Mouse (Mus musculus) small intestine, adult 2 months (tissue): ENCODE results near the gene Il34. TPM values are rescaled to one million over a fixed set of nuclear protein-coding genes. Genes with fewer than 3 reads are reported as not detected.
A peak's percentile ranks its signal among the peaks of the same experiment; 100 is the strongest.

Source experiments
- H3K27ac ChIP-seq: fragments of 200-500 bp; 2 replicates; pipeline ENCODE4 v1.5.1; 2012; ENCODE audit warnings: low read depth, low read length, control low read depth, inconsistent platforms; ENCODE audit not compliant: insufficient read depth
- H3K27me3 ChIP-seq: fragments of 200-500 bp; 2 replicates; pipeline ENCODE4 v1.6.1; 2012; ENCODE audit warnings: mild to moderate bottlenecking, moderate library complexity, low read length, inconsistent platforms; ENCODE audit not compliant: control insufficient read depth, insufficient read depth
- H3K36me3 ChIP-seq: fragments of 200-500 bp; 2 replicates; pipeline ENCODE4 v1.6.1; 2012; ENCODE audit warnings: mild to moderate bottlenecking, low read length, control low read depth, inconsistent platforms; ENCODE audit not compliant: control insufficient read depth, insufficient read depth
- H3K4me1 ChIP-seq: fragments of 200-500 bp; 2 replicates; pipeline ENCODE4 v1.6.1; 2012; ENCODE audit warnings: low read length, inconsistent platforms, mixed read lengths; ENCODE audit not compliant: control insufficient read depth, insufficient read depth, insufficient read length
- H3K4me3 ChIP-seq: fragments of 200-500 bp; 2 replicates; pipeline ENCODE4 v1.5.1; 2012; ENCODE audit warnings: low read depth, mild to moderate bottlenecking, control low read depth, inconsistent platforms, low read length, moderate library complexity
- CTCF ChIP-seq: fragments of 200-500 bp; IDR thresholded peaks from 2 replicates; pipeline ENCODE4 v1.5.1; 2012; ENCODE audit warnings: low read depth, mild to moderate bottlenecking, control low read depth, inconsistent platforms, low read length, moderate library complexity, mixed read lengths; ENCODE audit not compliant: insufficient replicate concordance, insufficient read length; ENCODE audit errors: extremely low read depth
- POLR2A ChIP-seq: fragments of 200-500 bp; IDR thresholded peaks from 2 replicates; pipeline ENCODE4 v1.6.1; 2012; ENCODE audit warnings: low read depth, mild to moderate bottlenecking, control low read depth, inconsistent platforms, low read length, moderate library complexity
- WGBS: fragments of 180-500 bp; shearing (Covaris S2); methylation state at CpG from one replicate; pipeline ENCODE4 v1.1.7; 2018; 5-methylcytosine and 5-hydroxymethylcytosine counted together
- polyA plus RNA-seq: library from polyadenylated mRNA; depleted of rRNA; stranded (reverse); fragments of >200 nt; gene quantifications from 2 replicates; pipeline ENCODE4 v1.2.3, GENCODE M21; 2012

Il34 gene
- polyA plus RNA-seq, 1 experiment = 16.7 TPM

DNA sequence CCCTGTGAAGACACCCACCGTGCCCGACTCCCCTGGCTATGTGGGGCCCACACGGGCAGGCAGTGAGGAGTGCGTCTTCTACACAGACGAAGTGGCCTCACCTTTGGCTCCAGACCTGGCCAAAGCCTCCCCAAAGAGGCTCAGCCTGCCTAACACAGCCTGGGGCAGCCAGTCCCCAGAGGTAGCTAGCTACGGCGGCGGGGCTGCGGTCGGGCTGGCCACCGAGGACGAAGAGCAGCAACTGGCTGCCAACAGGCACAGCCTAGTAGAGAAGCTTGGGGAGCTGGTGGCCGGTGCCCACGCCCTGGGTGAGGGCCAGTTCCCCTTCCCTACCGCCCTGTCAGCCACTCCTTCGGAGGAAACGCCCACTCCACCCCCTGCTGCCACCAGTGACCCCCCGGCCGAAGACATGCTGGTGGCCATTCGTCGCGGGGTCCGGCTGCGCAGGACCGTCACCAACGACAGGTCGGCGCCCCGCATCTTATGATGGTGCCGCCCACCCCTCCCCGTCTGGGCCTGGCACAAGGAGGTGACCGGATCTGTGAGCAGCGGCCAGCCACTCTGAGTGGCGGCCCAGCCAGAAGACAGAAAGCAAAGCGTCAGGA, 67.0 kb downstream of the Il34 start:
- no peak overlapping the region for H3K27ac ChIP-seq
- TF ChIP-seq CTCF (no peak), POLR2A (no peak)
- no peak overlapping the region for H3K4me3 ChIP-seq
- H3K4me1 ChIP-seq = no peaks in the 10 kb centered on the region
- 92% methylated on average over 35 of the region's 35 CpGs for WGBS
- H3K27me3 ChIP-seq = no peaks in the 10 kb centered on the region
- no peaks in the 10 kb centered on the region; the same call in 1 of the 2 replicates for H3K36me3 ChIP-seq

DNA sequence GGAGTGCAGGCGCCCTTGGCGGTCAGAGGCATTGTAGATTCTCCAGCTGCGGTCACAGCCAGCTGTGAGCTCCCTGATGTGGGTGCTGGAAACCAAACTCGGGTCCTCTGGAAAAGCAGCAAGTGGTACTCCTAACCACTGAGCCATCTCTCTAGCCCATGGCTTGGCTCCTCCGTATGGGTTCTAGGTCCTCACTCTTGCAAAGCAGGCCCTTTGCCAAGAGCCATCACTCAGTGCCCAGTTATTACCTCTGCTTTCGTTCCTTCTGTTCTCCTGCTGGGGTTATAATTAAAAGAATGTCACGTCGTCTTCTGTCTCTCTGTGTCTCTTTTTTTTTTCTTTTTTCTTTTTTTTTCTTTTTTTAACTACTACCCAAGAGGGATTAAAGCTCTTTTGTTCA, 72.7 kb downstream of the Il34 start:
- TF ChIP-seq CTCF (no peak), POLR2A (no peak)
- no peak overlapping the region for H3K27ac ChIP-seq
- WGBS = 87% methylated on average over 8 of the region's 8 CpGs
- H3K36me3 ChIP-seq = no peaks in the 10 kb centered on the region; the same call in 1 of the 2 replicates
- H3K4me1 ChIP-seq = no peaks in the 10 kb centered on the region
- no peak overlapping the region for H3K4me3 ChIP-seq
- no peaks in the 10 kb centered on the region for H3K27me3 ChIP-seq

DNA sequence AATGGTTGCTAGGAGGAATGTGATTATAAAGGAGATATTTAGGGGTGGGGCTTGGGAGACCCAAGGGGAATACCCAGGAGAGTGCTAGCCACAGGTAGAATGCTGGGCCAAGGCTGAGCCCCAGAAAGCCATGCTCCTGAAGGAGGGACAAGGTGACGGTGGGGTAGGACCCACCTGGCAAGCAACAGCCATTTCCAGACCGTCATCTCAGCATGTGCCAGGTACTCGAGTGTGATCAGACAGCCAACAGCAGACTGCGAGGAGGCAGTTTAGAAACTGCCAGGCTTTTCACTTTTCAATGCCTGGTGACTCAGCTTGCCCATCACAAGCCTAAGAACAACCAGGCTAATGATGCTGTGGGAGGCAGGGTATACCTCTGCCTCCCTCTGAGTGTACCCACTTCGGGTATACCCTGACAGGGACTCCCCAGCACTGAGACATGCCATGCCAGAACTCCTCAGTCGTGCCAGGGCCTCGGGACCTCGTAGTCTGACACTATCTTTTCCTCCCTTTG, 74.3 kb downstream of the Il34 start:
- Histone ChIP-seq H3K27ac (no peak overlapping the region), H3K36me3 (no peaks in the 10 kb centered on the region; the same call in 1 of the 2 replicates), H3K27me3 (no peaks in the 10 kb centered on the region), H3K4me3 (no peak overlapping the region), H3K4me1 (no peaks in the 10 kb centered on the region; the same call in 1 of the 2 replicates)
- TF ChIP-seq POLR2A (no peak), CTCF (no peak)
- 84% methylated on average over 8 of the region's 8 CpGs for WGBS

- no peaks in the 10 kb centered on the region; the same call in 1 of the 2 replicates for H3K4me1 ChIP-seq
- WGBS = 35% methylated on average over 18 of the region's 18 CpGs
- H3K36me3 ChIP-seq = no peaks in the 10 kb centered on the region; the same call in 1 of the 2 replicates
- H3K27ac ChIP-seq = no peak overlapping the region
- no peak overlapping the region for H3K4me3 ChIP-seq
- TF ChIP-seq CTCF = peak; percentile 44; the same call in 1 of the 2 replicates
- no peak for TF ChIP-seq POLR2A
- 0 out of 2 replicates have a peak, but pooled peaks cover 2% of the 10 kb centered on the region for H3K27me3 ChIP-seq
Observed at GRCm38 (mm10) chr8:110726893-110727292, 78.8 kb downstream of the Il34 start.

GRCm38 (mm10) chr8:110725084-110725838, 80.5 kb downstream of the Il34 start:
- Histone ChIP-seq H3K4me1 (no peaks in the 10 kb centered on the region; the same call in 1 of the 2 replicates), H3K4me3 (no peak overlapping the region), H3K36me3 (no peaks in the 10 kb centered on the region; the same call in 1 of the 2 replicates), H3K27ac (no peak overlapping the region), H3K27me3 (0 out of 2 replicates have a peak, but pooled peaks cover 3% of the 10 kb centered on the region)
- TF ChIP-seq POLR2A = no peak
- TF ChIP-seq CTCF = no peak
- 69% methylated on average over 7 of the region's 7 CpGs for WGBS

DNA sequence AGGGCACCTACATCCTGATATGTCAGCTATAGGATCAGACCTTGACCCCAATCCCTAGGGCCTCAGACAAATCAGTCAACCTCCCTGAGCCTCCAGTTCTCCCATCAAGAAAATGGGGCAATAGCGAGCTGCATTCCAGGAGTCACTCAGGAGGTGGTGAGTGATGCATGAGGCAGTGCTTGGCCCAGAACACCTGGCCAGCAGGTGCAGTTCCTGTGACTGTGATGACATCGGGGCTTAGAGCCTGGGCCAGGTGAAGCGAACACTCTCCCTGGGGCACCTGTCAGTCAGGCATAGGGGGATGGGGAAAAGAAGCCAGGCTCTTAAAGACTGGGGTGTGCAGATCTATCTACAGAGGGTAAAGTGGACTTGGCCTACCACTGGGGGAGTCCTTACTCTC, 81.2 kb downstream of the Il34 start:
- H3K4me1 ChIP-seq = no peaks in the 10 kb centered on the region; the same call in 1 of the 2 replicates
- no peaks in the 10 kb centered on the region; the same call in 1 of the 2 replicates for H3K36me3 ChIP-seq
- H3K4me3 ChIP-seq = no peak overlapping the region
- WGBS = 72% methylated on average over 3 of the region's 3 CpGs
- H3K27me3 ChIP-seq = 0 out of 2 replicates have a peak, but pooled peaks cover 3% of the 10 kb centered on the region
- no peak overlapping the region for H3K27ac ChIP-seq
- no peak for TF ChIP-seq CTCF
- TF ChIP-seq POLR2A = no peak
